ENCODE assay signal across 7 mouse cellular contexts in genomic region chr11:100389931-100390445, GRCm38 (mm10). TPM values are rescaled to one million over a fixed set of nuclear protein-coding genes. Genes with fewer than 3 reads are reported as not detected.
A peak's percentile ranks its signal among the peaks of the same experiment; 100 is the strongest.
DNase-seq lines count a peak whose midpoint lies in the region; ATAC-seq and TF ChIP-seq lines count a peak whose summit lies in the region.

No protein-coding gene starts in this region.

- WGBS in small intestine, adult 2 months = 52% methylated on average over 8 of the region's 8 CpGs

- peak; percentile 94 for DNase-seq in brain, adult 2 months (ENCODE audit: low read depth, low spot score)
- DNase-seq in cerebellum, postnatal 25 days = peak; percentile 87 to 89
- DNase-seq in heart, postnatal 10 days = peak; percentile 78 to 87
- peak; percentile 50 to 67 for DNase-seq in kidney, postnatal 4 days
- DNase-seq in frontal cortex, postnatal 25 days (ENCODE audit: low spot score in 2 of 2) = no peak

- intact Hi-C loops in heart, postnatal 10 days (cut with DNase I) = no loop called here

- peaks cover 25% of the 10 kb centered on the region for H3K36me3 ChIP-seq in small intestine, adult 2 months (ENCODE audit: control insufficient read depth, insufficient read depth, low read length)

- H3K4me1 ChIP-seq in small intestine, adult 2 months (ENCODE audit: control insufficient read depth, insufficient read depth, insufficient read length, low read length) = peaks cover 63% of the 10 kb centered on the region

- no peaks in the 10 kb centered on the region for H3K27me3 ChIP-seq in small intestine, adult 2 months (ENCODE audit: control insufficient read depth, insufficient read depth, low read length)

- no peak for ATAC-seq in activated CD4-positive, CD25-positive, alpha-beta regulatory T cell, adult 4 months

- no peak for TF ChIP-seq POLR2A in small intestine, adult 2 months (IDR thresholded peaks at IDR 0.05; ENCODE audit: low read depth, low read length)

- 0 out of 2 replicates have a peak overlapping the region, but pooled peaks have one; percentile 26 for H3K27ac ChIP-seq in small intestine, adult 2 months (ENCODE audit: insufficient read depth, low read depth, low read length)

- no peak overlapping the region for H3K4me3 ChIP-seq in small intestine, adult 2 months (ENCODE audit: low read depth, low read length)

- TF ChIP-seq CTCF in small intestine, adult 2 months (IDR thresholded peaks at IDR 0.05; ENCODE audit: extremely low read depth, insufficient read length, insufficient replicate concordance, low read depth, low read length) = no peak

RNA-seq across cellular contexts. Expression of gene Jup, which starts 7.6 kb away (rescaled TPM):
- total RNA-seq in heart, postnatal 10 days (2021) = 100 to 1,000 TPM; 252 to 286 TPM
- polyA plus RNA-seq in small intestine, adult 2 months (2012; rRNA removed) = 253 and 689 TPM in 2 replicates
- polyA plus RNA-seq in activated CD4-positive, CD25-positive, alpha-beta regulatory T cell, adult 4 months (2017; shearing (Covaris generic)) = 1 to 10 TPM in 1 of 2 experiments, under 1 TPM in 1; 0.19 to 1.5 TPM

RNA-seq across cellular contexts. Expression of gene P3h4, which starts 24.6 kb away (rescaled TPM):
- 10 to 100 TPM; 24.4 to 27.3 TPM for total RNA-seq in heart, postnatal 10 days (2021)
- polyA plus RNA-seq in small intestine, adult 2 months (2012; rRNA removed) = 11.4 and 12.8 TPM in 2 replicates
- polyA plus RNA-seq in activated CD4-positive, CD25-positive, alpha-beta regulatory T cell, adult 4 months (2017; shearing (Covaris generic)) = not detected

RNA-seq across cellular contexts. Expression of gene Fkbp10, which starts 25.5 kb away (rescaled TPM):
- total RNA-seq in heart, postnatal 10 days (2021) = 10 to 100 TPM; 58.6 to 59.7 TPM
- 7.2 and 10.0 TPM in 2 replicates for polyA plus RNA-seq in small intestine, adult 2 months (2012; rRNA removed)
- not detected for polyA plus RNA-seq in activated CD4-positive, CD25-positive, alpha-beta regulatory T cell, adult 4 months (2017; shearing (Covaris generic))

RNA-seq across cellular contexts. Expression of gene Hap1, which starts 34.1 kb away (rescaled TPM):
- total RNA-seq in heart, postnatal 10 days (2021) = 1 to 10 TPM; 1.4 TPM
- polyA plus RNA-seq in small intestine, adult 2 months (2012; rRNA removed) = 2.7 and 4.6 TPM in 2 replicates
- polyA plus RNA-seq in activated CD4-positive, CD25-positive, alpha-beta regulatory T cell, adult 4 months (2017; shearing (Covaris generic)) = under 1 TPM in 1 of 2 experiments, not detected in 1; 0.87 TPM

RNA-seq across cellular contexts. Expression of gene Nt5c3b, which starts 51.6 kb away (rescaled TPM):
- 10 to 100 TPM; 36.9 to 46.3 TPM for total RNA-seq in heart, postnatal 10 days (2021)
- polyA plus RNA-seq in small intestine, adult 2 months (2012; rRNA removed) = 7.9 and 8.4 TPM in 2 replicates
- polyA plus RNA-seq in activated CD4-positive, CD25-positive, alpha-beta regulatory T cell, adult 4 months (2017; shearing (Covaris generic)) = 100 to 1,000 TPM; 118 to 125 TPM

Comparison
In these comparisons a context has a peak if more than half of its experiments do, and no peak if none do; other contexts are left out.
1. DNase-seq: peak in brain, adult 2 months (single experiment), cerebellum, postnatal 25 days (2 of 2), heart, postnatal 10 days (2 of 2) and kidney, postnatal 4 days (2 of 2); none in frontal cortex, postnatal 25 days (0 of 2).
2. RNA of gene Jup, which starts 7.6 kb away (polyA plus RNA-seq): 253 to 689 TPM in small intestine, adult 2 months; 0.19 to 1.5 TPM in activated CD4-positive, CD25-positive, alpha-beta regulatory T cell, adult 4 months; every median in the first group is over 10 times any median in the second.